Mouse (Mus musculus) bone marrow macrophage, adult 2 months (primary cell): Measurements from ENCODE around the gene Zyg11b.

Experiments used
- CTCF ChIP-seq: IDR thresholded peaks from 2 replicates; pipeline ENCODE4 v1.5.1; 2012; ENCODE audit warnings: low read depth, mild to moderate bottlenecking, low read length, moderate library complexity
- POLR2A ChIP-seq: IDR thresholded peaks from 2 replicates; pipeline ENCODE4 v1.6.1; 2012; ENCODE audit warnings: mild to moderate bottlenecking, low read depth, low read length, borderline replicate concordance

GRCm38 (mm10) chr4:108302296-108302890 is 1.5 kb upstream of the Zyg11b start:
- no peak for TF ChIP-seq POLR2A
- no peak for TF ChIP-seq CTCF
